8 mouse cellular contexts compared by ENCODE assay signal in genomic region chr2:148406160-148406970, GRCm38 (mm10). TPM values are rescaled to one million over a fixed set of nuclear protein-coding genes. Genes with fewer than 3 reads are reported as not detected.
DNase-seq lines count a peak whose midpoint lies in the region; ATAC-seq lines count a peak whose summit lies in the region.

No protein-coding gene starts in this region.

- 8% methylated on average over 34 of the region's 34 CpGs for WGBS in embryonic facial prominence, embryonic 13.5 days
- 10% methylated on average over 34 of the region's 34 CpGs for WGBS in hindbrain, embryonic 11.5 days
- WGBS in limb, embryonic 15.5 days: 16% methylated on average over 34 of the region's 34 CpGs
- 10% methylated on average over 34 of the region's 34 CpGs for WGBS in midbrain, embryonic 12.5 days
- 24% methylated on average over 34 of the region's 34 CpGs for WGBS in stomach, embryonic 15.5 days

- peak overlapping the region; percentile 75 for H3K4me2 ChIP-seq in embryonic facial prominence, embryonic 13.5 days
- peak overlapping the region; percentile 59 for H3K4me2 ChIP-seq in hindbrain, embryonic 11.5 days (replicated peaks; ENCODE audit: low read depth, low read length)
- H3K4me2 ChIP-seq in limb, embryonic 15.5 days: peak overlapping the region; percentile 87
- peak overlapping the region; percentile 61 for H3K4me2 ChIP-seq in midbrain, embryonic 12.5 days (replicated peaks)
- peak overlapping the region; percentile 81 for H3K4me2 ChIP-seq in stomach, embryonic 15.5 days

- H3K9me3 ChIP-seq in embryonic facial prominence, embryonic 13.5 days: no peaks in the 10 kb centered on the region
- H3K9me3 ChIP-seq in hindbrain, embryonic 11.5 days (ENCODE audit: control insufficient read depth, low read length): no peaks in the 10 kb centered on the region
- no peaks in the 10 kb centered on the region for H3K9me3 ChIP-seq in limb, embryonic 15.5 days
- H3K9me3 ChIP-seq in midbrain, embryonic 12.5 days: no peaks in the 10 kb centered on the region
- H3K9me3 ChIP-seq in stomach, embryonic 15.5 days: no peaks in the 10 kb centered on the region

- peak overlapping the region; percentile 58 for H3K9ac ChIP-seq in embryonic facial prominence, embryonic 13.5 days
- 0 out of 2 replicates have a peak overlapping the region, but pooled peaks have one; percentile 19 for H3K9ac ChIP-seq in hindbrain, embryonic 11.5 days (ENCODE audit: low read depth, low read length)
- H3K9ac ChIP-seq in limb, embryonic 15.5 days: peak overlapping the region; percentile 35; the same call in 1 of the 2 replicates
- H3K9ac ChIP-seq in midbrain, embryonic 12.5 days (replicated peaks): peak overlapping the region; percentile 2; the same call in 1 of the 2 replicates
- H3K9ac ChIP-seq in stomach, embryonic 15.5 days: no peak overlapping the region

- ATAC-seq in embryonic facial prominence, embryonic 13.5 days (ENCODE audit: insufficient number of reproducible peaks, insufficient read depth, low FRiP score, low TSS enrichment, low read depth): no peak
- ATAC-seq in hindbrain, embryonic 11.5 days (ENCODE audit: low FRiP score): no peak
- no peak; the same call in 1 of the 2 replicates for ATAC-seq in limb, embryonic 15.5 days (ENCODE audit: insufficient number of reproducible peaks, low FRiP score, low TSS enrichment, low read depth)
- no peak for ATAC-seq in midbrain, embryonic 12.5 days (ENCODE audit: low FRiP score, low read depth)
- ATAC-seq in stomach, embryonic 15.5 days (ENCODE audit: insufficient read depth, low FRiP score, low read depth): no peak

- H3K27me3 ChIP-seq in embryonic facial prominence, embryonic 13.5 days: peaks cover 59% of the 10 kb centered on the region
- peaks cover 37% of the 10 kb centered on the region for H3K27me3 ChIP-seq in hindbrain, embryonic 11.5 days (ENCODE audit: control insufficient read depth, insufficient read depth, low read length)
- H3K27me3 ChIP-seq in limb, embryonic 15.5 days: peaks cover 38% of the 10 kb centered on the region
- H3K27me3 ChIP-seq in midbrain, embryonic 12.5 days: peaks cover 56% of the 10 kb centered on the region
- peaks cover 21% of the 10 kb centered on the region for H3K27me3 ChIP-seq in stomach, embryonic 15.5 days (replicated peaks)

- H3K27ac ChIP-seq in embryonic facial prominence, embryonic 13.5 days: no peak overlapping the region
- no peak overlapping the region for H3K27ac ChIP-seq in hindbrain, embryonic 11.5 days (ENCODE audit: low read depth, low read length)
- peak overlapping the region; percentile 61; the same call in 1 of the 2 replicates for H3K27ac ChIP-seq in limb, embryonic 15.5 days
- H3K27ac ChIP-seq in midbrain, embryonic 12.5 days (replicated peaks): no peak overlapping the region
- no peak overlapping the region for H3K27ac ChIP-seq in stomach, embryonic 15.5 days

- H3K4me3 ChIP-seq in embryonic facial prominence, embryonic 13.5 days: peak overlapping the region; percentile 44
- H3K4me3 ChIP-seq in hindbrain, embryonic 11.5 days (ENCODE audit: low read depth, low read length): peak overlapping the region; percentile 34
- peak overlapping the region; percentile 46 for H3K4me3 ChIP-seq in limb, embryonic 15.5 days
- H3K4me3 ChIP-seq in midbrain, embryonic 12.5 days: peak overlapping the region; percentile 40
- H3K4me3 ChIP-seq in stomach, embryonic 15.5 days (replicated peaks): peak overlapping the region; percentile 47

- peaks cover 29% of the 10 kb centered on the region for H3K4me1 ChIP-seq in embryonic facial prominence, embryonic 13.5 days
- peaks cover 12% of the 10 kb centered on the region for H3K4me1 ChIP-seq in hindbrain, embryonic 11.5 days (replicated peaks; ENCODE audit: control insufficient read depth, insufficient read depth, low read length)
- H3K4me1 ChIP-seq in limb, embryonic 15.5 days: peaks cover 29% of the 10 kb centered on the region
- H3K4me1 ChIP-seq in midbrain, embryonic 12.5 days: peaks cover 24% of the 10 kb centered on the region
- peaks cover 15% of the 10 kb centered on the region; the same call in 1 of the 2 replicates for H3K4me1 ChIP-seq in stomach, embryonic 15.5 days

- no peaks in the 10 kb centered on the region for H3K36me3 ChIP-seq in embryonic facial prominence, embryonic 13.5 days
- H3K36me3 ChIP-seq in hindbrain, embryonic 11.5 days (ENCODE audit: control insufficient read depth, insufficient read depth, low read length): no peaks in the 10 kb centered on the region
- H3K36me3 ChIP-seq in limb, embryonic 15.5 days: no peaks in the 10 kb centered on the region
- no peaks in the 10 kb centered on the region for H3K36me3 ChIP-seq in midbrain, embryonic 12.5 days
- no peaks in the 10 kb centered on the region for H3K36me3 ChIP-seq in stomach, embryonic 15.5 days

- peak; percentile 38 to 49 for DNase-seq in spleen, adult 18-20 months
- DNase-seq in spleen, adult 12 weeks (ENCODE audit: low spot score): no peak
- peak; percentile 54 for DNase-seq in hindbrain, embryonic 11.5 days (ENCODE audit: low spot score)
- DNase-seq in T-cell, adult 2 months (ENCODE audit: low spot score): no peak

RNA-seq across cellular contexts. Expression of gene Thbd, which starts 1.6 kb away (rescaled TPM):
- 8.5 and 9.9 TPM in 2 replicates for polyA plus RNA-seq in embryonic facial prominence, embryonic 13.5 days (2015; fragmentation: Nextera tagmentation; extraction: Ambion mirVana)
- 6.8 and 7.4 TPM in 2 replicates for polyA plus RNA-seq in hindbrain, embryonic 11.5 days (2014; fragmentation: Nextera tagmentation; extraction: Ambion mirVana)
- polyA plus RNA-seq in limb, embryonic 15.5 days (2015; fragmentation: Nextera tagmentation; extraction: Ambion mirVana): 28.5 and 29.1 TPM in 2 replicates
- polyA plus RNA-seq in midbrain, embryonic 12.5 days (2016; fragmentation: Nextera tagmentation; extraction: Ambion mirVana): 11.9 and 23.5 TPM in 2 replicates
- 29.0 and 34.7 TPM in 2 replicates for polyA plus RNA-seq in stomach, embryonic 15.5 days (2015; fragmentation: Nextera tagmentation; extraction: Ambion mirVana)

RNA-seq across cellular contexts. Expression of gene Sstr4, which starts 11.2 kb away (rescaled TPM):
- 2.0 and 2.3 TPM in 2 replicates for polyA plus RNA-seq in embryonic facial prominence, embryonic 13.5 days (2015; fragmentation: Nextera tagmentation; extraction: Ambion mirVana)
- 0.75 and 0.85 TPM in 2 replicates for polyA plus RNA-seq in hindbrain, embryonic 11.5 days (2014; fragmentation: Nextera tagmentation; extraction: Ambion mirVana)
- polyA plus RNA-seq in limb, embryonic 15.5 days (2015; fragmentation: Nextera tagmentation; extraction: Ambion mirVana): 3.1 and 3.9 TPM in 2 replicates
- polyA plus RNA-seq in midbrain, embryonic 12.5 days (2016; fragmentation: Nextera tagmentation; extraction: Ambion mirVana): 1.5 and 2.4 TPM in 2 replicates
- 2.7 and 3.0 TPM in 2 replicates for polyA plus RNA-seq in stomach, embryonic 15.5 days (2015; fragmentation: Nextera tagmentation; extraction: Ambion mirVana)

RNA-seq across cellular contexts. Expression of gene Cd93, which starts 37.0 kb away (rescaled TPM):
- polyA plus RNA-seq in embryonic facial prominence, embryonic 13.5 days (2015; fragmentation: Nextera tagmentation; extraction: Ambion mirVana): 8.0 and 9.7 TPM in 2 replicates
- polyA plus RNA-seq in hindbrain, embryonic 11.5 days (2014; fragmentation: Nextera tagmentation; extraction: Ambion mirVana): 6.2 and 7.5 TPM in 2 replicates
- polyA plus RNA-seq in limb, embryonic 15.5 days (2015; fragmentation: Nextera tagmentation; extraction: Ambion mirVana): 12.1 and 12.7 TPM in 2 replicates
- polyA plus RNA-seq in midbrain, embryonic 12.5 days (2016; fragmentation: Nextera tagmentation; extraction: Ambion mirVana): 6.3 and 6.5 TPM in 2 replicates
- 10.5 and 11.2 TPM in 2 replicates for polyA plus RNA-seq in stomach, embryonic 15.5 days (2015; fragmentation: Nextera tagmentation; extraction: Ambion mirVana)

Comparison
In these comparisons a context has a peak if more than half of its experiments do, and no peak if none do; other contexts are left out.
1. DNase-seq: peak in spleen, adult 18-20 months (2 of 2) and hindbrain, embryonic 11.5 days (single experiment); none in spleen, adult 12 weeks (single experiment) and T-cell, adult 2 months (single experiment).
2. Peak in every context shown above with its lines, with median percentiles within 50 percentile points of each other: H3K4me2 ChIP-seq and H3K4me3 ChIP-seq.